Mouse (Mus musculus) adrenal gland, adult 8-10 months (tissue): ENCODE data around the gene Ccr1l1. TPM values are rescaled to one million over a fixed set of nuclear protein-coding genes. Genes with fewer than 3 reads are reported as not detected.
"Not testable (repeated sequence)": the region's sequence is repeated elsewhere in the genome, so short reads cannot be mapped to it uniquely, and the experiment has no call there.

Experiments
- DNase-seq: peaks from one replicate; pipeline ENCODE4 v3.0.0; 2022
- total RNA-seq, 4 experiments: library from RNA; stranded (reverse); gene quantifications; 2 replicates each; pipeline ENCODE4 v1.2.4; 2022

Ccr1l1 gene
- total RNA-seq: not detected

GRCm38 (mm10) chr9:123978308-123978707 lies at the start of gene Ccr1l1:
Gene Ccr1l1, minus strand, starts transcription at chr9:123978408.
- DNase-seq: no peak

- no peak for DNase-seq
Observed at GRCm38 (mm10) chr9:124021672-124022071, 43.5 kb upstream of the Ccr1l1 start, which contains the start of gene Ccr3. Gene Ccr3, plus strand, starts transcription at chr9:124021972.

GRCm38 (mm10) chr9:124019887-124020286 lies 41.7 kb upstream of the Ccr1l1 start:
- no peak for DNase-seq

- no peak for DNase-seq
Observed at GRCm38 (mm10) chr9:124016048-124016447, 37.8 kb upstream of the Ccr1l1 start.

- no peak for DNase-seq
Observed at GRCm38 (mm10) chr9:124014985-124015652, 36.9 kb upstream of the Ccr1l1 start.

- no peak for DNase-seq
Observed at GRCm38 (mm10) chr9:124013270-124013669, 35.1 kb upstream of the Ccr1l1 start.

- DNase-seq: no peak
Observed at GRCm38 (mm10) chr9:124012691-124013090, 34.5 kb upstream of the Ccr1l1 start.

GRCm38 (mm10) chr9:123999784-124000183 lies 21.6 kb upstream of the Ccr1l1 start:
- no peak for DNase-seq

GRCm38 (mm10) chr9:123997719-123998118 lies 19.5 kb upstream of the Ccr1l1 start:
- no peak for DNase-seq

GRCm38 (mm10) chr9:123991312-123991906 lies 13.2 kb upstream of the Ccr1l1 start:
- no peak for DNase-seq

GRCm38 (mm10) chr9:123989671-123990070 lies 11.5 kb upstream of the Ccr1l1 start:
- DNase-seq: no peak

GRCm38 (mm10) chr9:123986217-123986616 lies 8.0 kb upstream of the Ccr1l1 start:
- no peak for DNase-seq

GRCm38 (mm10) chr9:123984943-123985342 lies 6.7 kb upstream of the Ccr1l1 start:
- no peak for DNase-seq

GRCm38 (mm10) chr9:123982720-123983119 lies 4.5 kb upstream of the Ccr1l1 start:
- DNase-seq: no peak

- no peak for DNase-seq
Observed at GRCm38 (mm10) chr9:123981909-123982308, 3.7 kb upstream of the Ccr1l1 start.

- DNase-seq: not testable (repeated sequence)
Observed at GRCm38 (mm10) chr9:123980858-123981475, 2.8 kb upstream of the Ccr1l1 start.

GRCm38 (mm10) chr9:123976876-123977663 lies 1.1 kb downstream of the Ccr1l1 start:
- no peak for DNase-seq

GRCm38 (mm10) chr9:123975630-123976029 lies 2.6 kb downstream of the Ccr1l1 start:
- DNase-seq: no peak

GRCm38 (mm10) chr9:123968290-123968912 lies 9.8 kb downstream of the Ccr1l1 start, which contains the start of gene Ccr1:
Gene Ccr1, minus strand, starts transcription at chr9:123968692.
- no peak for DNase-seq

GRCm38 (mm10) chr9:123966858-123967495 lies 11.2 kb downstream of the Ccr1l1 start:
- not testable (repeated sequence) for DNase-seq

- DNase-seq: no peak
Observed at GRCm38 (mm10) chr9:123964776-123965175, 13.4 kb downstream of the Ccr1l1 start.

GRCm38 (mm10) chr9:123960161-123960560 lies 18.0 kb downstream of the Ccr1l1 start:
- no peak for DNase-seq
